Mouse (Mus musculus) kidney, adult 9 months (tissue): ENCODE data around the gene Tnfsf9.

Experiments
- DNase-seq: peaks from one replicate; pipeline ENCODE4 v3.0.0; 2022

The Tnfsf9 gene

DNA sequence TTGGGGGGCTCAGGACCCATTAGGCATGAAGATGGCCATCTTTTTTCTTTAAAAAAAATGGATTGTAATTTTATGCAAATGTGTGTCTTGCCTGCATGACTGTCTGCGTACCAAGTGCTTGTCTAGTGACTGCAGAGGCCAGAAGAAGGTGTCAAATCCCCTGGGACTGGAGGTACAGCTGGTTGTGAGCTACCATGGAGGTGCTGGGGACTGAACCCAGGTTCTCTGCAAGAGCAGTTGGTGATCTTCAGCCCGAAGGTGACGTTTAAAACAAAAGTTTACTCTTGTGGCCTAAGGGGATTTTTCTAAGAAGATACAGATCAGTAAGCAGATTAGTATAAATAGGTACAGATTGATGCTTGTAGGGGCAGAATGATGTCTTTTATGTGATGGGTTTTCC is 30.5 kb downstream of the Tnfsf9 start:
- no peak for DNase-seq

GRCm38 (mm10) chr17:57138676-57139075 is 33.6 kb downstream of the Tnfsf9 start:
- DNase-seq = no peak

DNA sequence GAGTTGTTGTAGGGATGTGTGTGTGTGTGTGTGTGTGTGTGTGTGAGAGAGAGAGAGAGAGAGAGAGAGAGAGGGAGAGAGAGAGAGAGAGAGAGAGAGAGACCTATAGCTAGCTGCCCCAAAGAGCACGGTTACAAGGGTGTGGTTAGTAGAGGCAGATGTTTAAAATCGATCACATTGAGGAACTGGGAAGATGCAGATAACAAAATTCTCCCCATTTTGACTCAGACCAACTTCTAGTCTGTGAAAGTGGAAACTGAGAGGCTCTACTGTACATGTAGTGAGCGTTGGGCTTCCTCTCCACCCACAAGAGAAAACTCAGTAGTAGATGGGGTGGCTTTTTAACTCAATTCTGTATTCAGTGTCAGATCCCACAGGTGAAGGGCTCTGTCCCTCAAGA is 34.6 kb downstream of the Tnfsf9 start:
- no peak for DNase-seq

DNA sequence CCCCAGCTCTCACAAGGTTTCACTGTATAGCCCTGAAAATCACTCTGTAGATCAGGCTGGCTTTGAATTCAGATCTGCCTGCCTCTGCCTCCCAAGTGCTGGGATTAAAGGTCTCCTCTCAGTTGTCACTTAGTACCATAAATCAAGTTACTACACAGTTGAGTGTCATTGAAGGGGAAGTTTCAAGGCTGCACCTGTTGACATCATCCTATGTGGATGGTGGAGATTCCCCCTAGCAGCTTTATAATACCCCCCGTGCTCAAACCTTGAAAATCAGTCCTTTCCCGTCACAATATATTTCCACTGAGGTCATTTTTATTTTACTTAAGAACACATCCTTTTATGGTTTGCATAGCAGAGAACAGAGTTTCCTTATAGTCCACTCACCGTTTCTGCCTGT is 38.6 kb downstream of the Tnfsf9 start:
- no peak for DNase-seq

- DNase-seq = no peak
Measured at GRCm38 (mm10) chr17:57145115-57145514, 40.0 kb downstream of the Tnfsf9 start.

DNA sequence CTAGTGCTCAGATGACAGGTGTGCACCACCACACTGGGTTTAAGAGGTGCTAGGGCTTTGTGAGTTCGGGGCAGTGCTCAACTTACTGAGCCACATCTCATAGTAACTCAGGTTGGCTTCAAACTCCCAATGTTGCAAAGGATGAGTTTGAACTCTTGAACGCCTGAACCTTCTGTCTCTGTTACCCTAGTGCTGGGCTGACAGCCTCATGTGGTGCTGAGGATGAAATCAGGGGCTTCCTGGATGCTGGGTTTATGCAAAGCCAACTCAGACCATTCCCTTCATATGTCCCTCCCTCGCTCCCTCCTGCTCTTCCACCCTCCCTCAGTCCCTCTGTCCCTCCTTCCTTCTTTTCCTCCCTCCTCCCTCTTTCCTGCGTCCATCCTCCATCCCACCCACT is 43.2 kb downstream of the Tnfsf9 start:
- DNase-seq = no peak

DNA sequence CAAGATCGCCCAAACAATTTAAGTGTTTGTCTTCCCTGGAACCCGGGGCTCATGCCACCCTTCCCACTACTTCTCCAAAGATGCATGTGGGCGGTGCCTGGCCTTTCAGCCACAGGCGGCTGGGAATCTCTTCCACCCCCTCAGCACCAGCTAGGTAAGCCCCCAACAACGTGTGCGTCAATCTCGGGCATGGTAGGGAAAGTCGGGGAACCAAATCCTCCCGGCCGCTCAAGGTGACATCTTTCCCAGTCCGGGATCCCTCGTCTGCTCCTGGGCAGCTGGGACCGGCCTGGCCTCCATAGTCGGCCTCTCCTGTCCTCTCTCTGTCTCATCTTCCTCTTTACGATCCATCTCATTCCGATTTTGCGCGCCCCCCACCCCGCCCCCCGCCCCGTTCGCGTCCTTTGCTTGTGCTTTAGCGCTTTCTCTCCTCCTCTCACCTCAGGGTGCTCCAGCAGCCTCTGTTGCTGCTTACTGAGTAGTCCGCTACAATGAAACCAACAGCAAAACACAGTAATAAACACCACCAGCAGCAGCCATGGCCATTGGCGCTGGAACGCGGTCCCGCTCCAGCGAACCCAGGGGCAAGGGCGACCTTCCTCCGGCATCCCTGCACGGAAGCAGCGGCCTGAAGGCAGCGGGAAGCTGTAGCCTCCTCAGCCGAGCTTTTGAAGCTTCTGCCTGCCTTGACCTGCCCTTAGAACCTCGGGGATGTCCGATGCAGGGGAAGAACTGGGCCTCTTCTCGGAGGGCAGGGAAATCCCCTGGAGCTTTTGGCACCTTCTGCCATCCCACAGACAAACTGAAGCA is 44.1 kb downstream of the Tnfsf9 start, which contains the start of gene Cd70:
Cd70 (minus strand) TSS at position 784 of the 810 bp plus-strand sequence.
- DNase-seq = no peak

- no peak for DNase-seq
Measured at GRCm38 (mm10) chr17:57153006-57153405, 47.9 kb downstream of the Tnfsf9 start.

DNA sequence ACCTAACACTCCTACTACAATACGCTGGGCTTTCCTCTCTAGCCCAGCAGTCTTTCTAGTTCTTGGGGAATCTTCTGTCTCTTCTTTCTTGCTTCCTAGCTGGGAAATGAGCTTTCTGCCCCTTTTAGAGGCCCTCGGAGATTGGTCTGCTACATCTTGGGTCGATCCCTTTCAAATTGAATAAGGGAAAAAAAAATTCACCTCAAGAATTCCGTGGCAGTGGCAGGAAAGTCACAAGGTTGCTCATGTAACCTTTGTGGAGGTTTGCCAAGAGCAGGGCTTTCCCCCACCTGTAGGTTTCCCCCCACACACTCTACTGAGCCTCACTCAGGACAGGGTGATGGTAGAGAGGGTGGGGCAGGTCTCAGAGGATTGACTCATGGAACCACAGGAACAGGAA is 48.7 kb downstream of the Tnfsf9 start:
- DNase-seq = no peak
